Mouse (Mus musculus) erythroid progenitor cell, adult 5-6 weeks (primary cell): ENCODE measurements at regions not wholly inside any gene's neighbourhood (a gene's known extent, or its start where the extent isn't known, plus 50 kb on each side); places are given as distances from the start of the nearest gene placed in this dataset.

ENCODE experiments used
- ATAC-seq: replicated peaks from 2 replicates; pipeline ENCODE4 v1.8.0; 2016; ENCODE audit warnings: moderate number of reproducible peaks, mild to moderate bottlenecking, moderate TSS enrichment, inconsistent platforms; ENCODE audit not compliant: poor library complexity, low FRiP score, severe bottlenecking

DNA sequence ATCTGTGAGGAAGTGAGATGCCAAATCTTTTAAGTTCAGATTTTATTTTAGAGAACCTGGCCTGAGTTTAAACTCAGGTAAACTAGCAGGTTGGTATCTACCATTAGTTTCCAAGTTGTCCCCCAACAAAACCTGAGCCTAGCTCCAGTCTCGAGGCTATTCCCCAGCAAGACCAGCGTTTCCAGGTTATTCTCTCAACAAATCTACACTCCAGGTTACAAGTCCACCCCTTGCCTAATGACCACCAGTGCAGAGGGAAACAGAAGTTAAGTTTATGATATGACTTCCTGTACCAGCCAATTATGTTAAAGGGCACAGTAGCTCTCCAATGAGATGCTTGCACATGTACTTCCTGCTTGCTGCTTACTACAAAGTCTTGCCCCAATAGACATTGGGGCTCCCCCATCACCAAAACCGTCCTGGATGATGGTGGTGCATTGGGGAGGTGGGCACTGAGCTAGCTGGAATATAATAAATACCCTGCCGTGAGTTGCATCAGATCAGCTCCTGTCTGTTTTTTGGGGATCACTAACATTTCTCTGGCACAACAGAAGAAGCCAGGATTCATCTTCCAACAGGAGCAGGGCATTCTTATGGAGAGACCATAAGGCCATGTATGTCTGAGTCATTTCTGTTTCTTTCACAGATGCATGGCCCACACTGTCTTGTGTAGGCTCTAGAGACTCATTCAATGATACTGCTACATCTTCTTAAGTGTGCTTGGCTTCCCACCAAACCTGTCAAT is 111.2 kb upstream of the Cpsf6 start:
- ATAC-seq, result no peak

DNA sequence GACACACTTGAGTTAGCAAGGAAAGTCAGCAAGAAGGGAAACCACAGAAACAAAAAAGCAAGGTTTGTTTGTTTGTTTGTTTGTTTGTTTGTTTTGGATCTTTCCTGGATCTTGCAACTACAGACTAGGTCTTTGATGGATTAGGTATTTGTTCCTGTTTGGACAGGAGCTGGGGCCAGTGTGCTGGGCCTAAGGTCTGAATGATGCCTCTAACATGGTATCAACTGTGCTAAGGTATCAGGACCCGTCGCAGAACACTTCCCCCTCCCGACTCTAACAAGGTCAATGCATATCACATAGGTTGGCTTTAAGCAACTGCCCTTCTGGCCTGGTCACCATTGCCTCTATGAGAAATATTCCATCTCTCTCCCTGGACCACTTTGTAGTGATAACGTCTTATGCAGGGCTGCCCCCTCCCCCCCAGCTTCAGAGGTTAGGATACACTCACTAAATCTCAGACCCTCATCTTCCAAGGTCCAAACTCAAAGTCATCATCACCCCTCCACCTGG is 103.3 kb upstream of the Cpsf6 start:
- no peak for ATAC-seq

DNA sequence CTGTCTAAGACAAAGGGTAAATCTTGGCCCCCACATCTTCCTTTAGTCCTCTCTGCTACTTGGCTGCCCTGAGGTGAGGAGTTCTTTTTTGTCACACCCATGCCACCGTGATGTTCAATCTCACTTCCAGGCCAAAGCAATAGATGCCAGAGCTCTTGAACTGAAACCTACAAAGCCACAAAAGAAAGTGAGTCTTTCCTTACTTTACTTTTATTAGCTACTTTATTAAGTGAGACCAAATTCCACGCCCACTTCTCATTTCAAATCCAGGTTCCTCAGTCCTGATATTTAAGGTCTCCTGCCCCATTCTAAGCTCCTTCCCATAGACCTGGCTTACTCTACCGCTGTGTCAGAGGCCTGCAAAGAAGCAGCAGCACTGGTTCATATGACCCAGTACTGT is 102.5 kb upstream of the Cpsf6 start:
- no peak for ATAC-seq

GRCm38 (mm10) chr10:117481341-117481990 is 101.7 kb upstream of the Cpsf6 start:
- ATAC-seq, result no peak

DNA sequence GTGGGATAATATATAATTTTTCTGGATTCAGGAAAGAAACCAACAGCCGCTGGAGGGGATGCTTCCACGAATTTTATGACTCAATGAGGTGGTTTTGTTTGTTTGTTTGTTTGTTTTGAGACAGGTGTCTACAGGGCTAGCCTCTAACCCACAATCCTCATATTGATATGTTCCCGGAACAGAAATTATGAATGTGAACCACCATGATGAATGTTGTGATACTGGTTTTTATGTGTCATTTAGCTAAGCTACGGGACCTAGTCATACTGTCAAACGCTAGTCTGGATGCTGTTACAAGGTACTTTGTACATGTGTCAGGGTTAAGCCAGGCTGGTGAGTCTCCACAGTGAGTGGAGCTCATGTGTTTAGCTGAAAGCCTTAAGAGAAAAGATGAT is 100.6 kb upstream of the Cpsf6 start:
- ATAC-seq, result no peak

- no peak for ATAC-seq
Observed at GRCm38 (mm10) chr10:117479721-117480455, 100.1 kb upstream of the Cpsf6 start.

DNA sequence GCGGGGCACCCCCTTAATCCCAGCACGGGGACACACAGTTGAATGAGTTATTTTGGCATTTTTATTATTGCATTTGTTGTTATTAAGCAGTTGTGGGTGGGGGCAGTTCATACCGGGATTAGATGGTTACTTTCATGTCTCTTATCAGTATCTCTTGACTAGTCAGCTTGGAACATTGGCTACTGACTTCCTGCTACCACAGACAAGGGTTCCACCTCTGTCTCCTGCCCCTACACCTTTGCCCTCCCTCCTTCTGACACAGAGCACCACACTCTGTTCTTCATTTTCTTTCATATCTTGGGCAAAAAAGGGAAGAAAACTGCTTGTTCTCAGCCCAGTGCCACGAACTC is 99.1 kb upstream of the Cpsf6 start:
- ATAC-seq, result no peak

- no peak for ATAC-seq
Observed at GRCm38 (mm10) chr10:117478202-117478930, 98.6 kb upstream of the Cpsf6 start.

GRCm38 (mm10) chr10:117477331-117478201 is 97.8 kb upstream of the Cpsf6 start:
- ATAC-seq, result no peak

GRCm38 (mm10) chr10:117475086-117475945 is 95.5 kb upstream of the Cpsf6 start:
- ATAC-seq, result no peak

GRCm38 (mm10) chr10:117474351-117475085 is 94.7 kb upstream of the Cpsf6 start:
- ATAC-seq, result no peak

- ATAC-seq, result no peak
Observed at GRCm38 (mm10) chr10:117473471-117473870, 93.7 kb upstream of the Cpsf6 start.

GRCm38 (mm10) chr10:117472568-117472930 is 92.7 kb upstream of the Cpsf6 start:
- no peak for ATAC-seq

- ATAC-seq, result no peak
Observed at GRCm38 (mm10) chr10:117471818-117472567, 92.2 kb upstream of the Cpsf6 start.

DNA sequence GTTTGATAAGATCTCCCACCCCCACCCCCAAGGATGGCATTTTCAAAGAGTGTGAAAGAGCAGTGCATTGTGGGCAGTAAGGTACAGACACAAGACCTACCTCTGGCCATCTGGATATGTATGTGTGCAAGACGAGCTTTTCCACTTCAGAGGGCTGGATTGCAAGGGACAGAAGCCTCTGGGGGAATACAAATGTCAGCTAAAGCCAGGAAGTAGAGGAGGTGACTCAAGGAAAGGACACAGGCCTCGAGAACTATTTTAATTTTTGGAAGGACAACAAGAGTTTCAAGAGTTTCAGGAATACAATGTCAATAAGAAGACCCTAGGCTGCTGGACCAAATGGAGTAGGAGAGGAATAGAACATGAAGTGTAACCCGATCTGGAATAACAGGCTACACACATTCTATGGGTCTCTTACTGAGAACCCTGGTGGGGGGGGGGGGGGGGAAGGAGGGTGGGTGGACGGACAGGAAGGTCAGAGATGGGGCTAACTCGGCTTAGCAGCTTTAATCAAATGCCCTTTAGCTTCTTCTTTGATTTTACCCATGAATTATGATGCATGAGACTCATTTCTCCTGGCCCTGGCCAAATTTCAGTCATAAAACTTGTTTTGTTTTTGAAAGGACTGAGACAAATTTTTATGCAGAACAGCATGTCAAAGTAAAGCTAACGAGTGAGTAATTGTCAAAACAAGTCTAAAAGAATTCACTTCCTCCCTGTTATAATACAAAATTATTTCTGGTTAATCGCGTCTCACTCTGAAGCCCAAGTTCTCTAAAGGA is 91.4 kb upstream of the Cpsf6 start:
- no peak for ATAC-seq

DNA sequence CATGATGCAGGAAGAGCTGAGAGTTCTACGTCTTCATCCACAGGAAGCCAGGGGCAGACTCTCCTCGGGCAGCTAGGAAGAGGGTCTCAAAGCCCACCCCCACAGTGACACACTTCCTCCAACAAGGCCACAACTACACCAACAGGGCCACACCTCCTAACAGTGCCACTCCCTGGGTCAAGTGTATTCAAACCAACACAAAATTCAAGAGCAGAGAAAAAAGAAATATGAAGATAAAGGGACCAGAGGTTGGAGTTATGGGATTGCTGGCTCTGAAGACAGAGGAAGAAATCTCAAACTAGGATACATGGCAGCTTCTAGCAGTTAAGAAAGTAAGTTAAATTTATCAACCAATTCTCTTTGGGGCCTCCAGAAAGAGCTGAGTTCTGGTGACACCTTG is 90.7 kb upstream of the Cpsf6 start:
- no peak for ATAC-seq
